Mouse (Mus musculus): ENCODE measurements around the gene Olfr828. TPM values are rescaled to one million over a fixed set of nuclear protein-coding genes. Genes with fewer than 3 reads are reported as not detected.
A peak's percentile ranks its signal among the peaks of the same experiment; 100 is the strongest.

The Olfr828 gene
- not detected in 2 replicates for polyA plus RNA-seq (2014; fragmentation: Nextera tagmentation; extraction: Ambion mirVana)

- no peaks in the 10 kb centered on the region for H3K36me3 ChIP-seq (ENCODE audit: control insufficient read depth, insufficient read depth, low read length)
- no peak within 1 kb of the TSS for H3K27ac ChIP-seq (ENCODE audit: low read length)
- H3K9ac ChIP-seq (replicated peaks; ENCODE audit: low read depth, low read length) = no peak within 1 kb of the TSS
- no peaks in the 10 kb centered on the region for H3K9me3 ChIP-seq (ENCODE audit: control insufficient read depth, low read depth, low read length)
- no peak within 1 kb of the TSS for H3K4me3 ChIP-seq (ENCODE audit: low read depth, low read length)
- no peak for ATAC-seq (ENCODE audit: insufficient number of reproducible peaks, insufficient read depth, low FRiP score, low read depth)
- no peaks in the 10 kb centered on the region for H3K4me1 ChIP-seq (ENCODE audit: control insufficient read depth, insufficient read depth, low read length)
- H3K4me2 ChIP-seq (replicated peaks; ENCODE audit: low read depth, low read length) = no peak within 1 kb of the TSS
- H3K27me3 ChIP-seq (ENCODE audit: control insufficient read depth, insufficient read depth, low read length) = no peaks in the 10 kb centered on the region
These were observed at the start of gene Olfr828 for GRCm38 (mm10) chr9:18819426-18819825. Olfr828 (minus strand) TSS chr9:18819526.

- no peaks in the 10 kb centered on the region for H3K9me3 ChIP-seq (ENCODE audit: control insufficient read depth, low read depth, low read length)
- WGBS = 62% methylated on average over 1 of the region's 1 CpGs
- H3K36me3 ChIP-seq (ENCODE audit: control insufficient read depth, insufficient read depth, low read length) = no peaks in the 10 kb centered on the region
- H3K27me3 ChIP-seq (ENCODE audit: control insufficient read depth, insufficient read depth, low read length) = no peaks in the 10 kb centered on the region
- H3K4me2 ChIP-seq (replicated peaks; ENCODE audit: low read depth, low read length) = no peak within 1 kb of the TSS
- no peak within 1 kb of the TSS for H3K4me3 ChIP-seq (ENCODE audit: low read depth, low read length)
- no peaks in the 10 kb centered on the region for H3K4me1 ChIP-seq (ENCODE audit: control insufficient read depth, insufficient read depth, low read length)
- ATAC-seq (ENCODE audit: insufficient number of reproducible peaks, insufficient read depth, low FRiP score, low read depth) = no peak
- H3K27ac ChIP-seq (ENCODE audit: low read length) = no peak within 1 kb of the TSS
- no peak within 1 kb of the TSS for H3K9ac ChIP-seq (replicated peaks; ENCODE audit: low read depth, low read length)
These were observed 35.3 kb upstream of the Olfr828 start, which contains the start of gene Olfr829 for GRCm38 (mm10) chr9:18854633-18855032. Olfr829 (plus strand) TSS chr9:18854933.

- Histone ChIP-seq H3K4me1 (ENCODE audit: control insufficient read depth, insufficient read depth, low read length) (no peaks in the 10 kb centered on the region), H3K27ac (ENCODE audit: low read length) (no peak overlapping the region), H3K4me2 (replicated peaks; ENCODE audit: low read depth, low read length) (no peak overlapping the region), H3K9ac (replicated peaks; ENCODE audit: low read depth, low read length) (no peak overlapping the region), H3K4me3 (ENCODE audit: low read depth, low read length) (no peak overlapping the region), H3K27me3 (ENCODE audit: control insufficient read depth, insufficient read depth, low read length) (no peaks in the 10 kb centered on the region), H3K36me3 (ENCODE audit: control insufficient read depth, insufficient read depth, low read length) (no peaks in the 10 kb centered on the region), H3K9me3 (ENCODE audit: control insufficient read depth, low read depth, low read length) (no peaks in the 10 kb centered on the region)
- WGBS = 65% methylated on average over 7 of the region's 7 CpGs
- no peak for ATAC-seq (ENCODE audit: insufficient number of reproducible peaks, insufficient read depth, low FRiP score, low read depth)
These were observed 34.0 kb downstream of the Olfr828 start for GRCm38 (mm10) chr9:18785316-18785715.

- Histone ChIP-seq H3K4me3 (ENCODE audit: low read depth, low read length) (no peak overlapping the region), H3K9me3 (ENCODE audit: control insufficient read depth, low read depth, low read length) (no peaks in the 10 kb centered on the region), H3K27ac (ENCODE audit: low read length) (no peak overlapping the region), H3K4me1 (ENCODE audit: control insufficient read depth, insufficient read depth, low read length) (no peaks in the 10 kb centered on the region), H3K4me2 (replicated peaks; ENCODE audit: low read depth, low read length) (no peak overlapping the region), H3K36me3 (ENCODE audit: control insufficient read depth, insufficient read depth, low read length) (no peaks in the 10 kb centered on the region), H3K9ac (replicated peaks; ENCODE audit: low read depth, low read length) (no peak overlapping the region), H3K27me3 (ENCODE audit: control insufficient read depth, insufficient read depth, low read length) (no peaks in the 10 kb centered on the region)
- 72% methylated on average over 24 of the region's 24 CpGs for WGBS
- 0 out of 2 replicates have a peak, but pooled peaks have one; percentile 33 for ATAC-seq (ENCODE audit: insufficient number of reproducible peaks, insufficient read depth, low FRiP score, low read depth)
These were observed 39.9 kb downstream of the Olfr828 start for GRCm38 (mm10) chr9:18779476-18779875.

GRCm38 (mm10) chr9:18778981-18779380 lies 40.3 kb downstream of the Olfr828 start:
- no peak overlapping the region for H3K4me3 ChIP-seq (ENCODE audit: low read depth, low read length)
- 70% methylated on average over 1 of the region's 1 CpGs for WGBS
- H3K36me3 ChIP-seq (ENCODE audit: control insufficient read depth, insufficient read depth, low read length) = no peaks in the 10 kb centered on the region
- no peak overlapping the region for H3K4me2 ChIP-seq (replicated peaks; ENCODE audit: low read depth, low read length)
- H3K9ac ChIP-seq (replicated peaks; ENCODE audit: low read depth, low read length) = no peak overlapping the region
- H3K27ac ChIP-seq (ENCODE audit: low read length) = no peak overlapping the region
- H3K9me3 ChIP-seq (ENCODE audit: control insufficient read depth, low read depth, low read length) = no peaks in the 10 kb centered on the region
- no peaks in the 10 kb centered on the region for H3K27me3 ChIP-seq (ENCODE audit: control insufficient read depth, insufficient read depth, low read length)
- H3K4me1 ChIP-seq (ENCODE audit: control insufficient read depth, insufficient read depth, low read length) = no peaks in the 10 kb centered on the region
- no peak for ATAC-seq (ENCODE audit: insufficient number of reproducible peaks, insufficient read depth, low FRiP score, low read depth)

Other genes starting within 250 kb of the Olfr828 start
- 5.4 and 6.1 TPM in 2 replicates for gene Muc16, start 145.0 kb downstream of the Olfr828 start, polyA plus RNA-seq (2014; fragmentation: Nextera tagmentation; extraction: Ambion mirVana)
- not detected in 2 replicates for gene Olfr24, start 55.5 kb downstream of the Olfr828 start, polyA plus RNA-seq (2014; fragmentation: Nextera tagmentation; extraction: Ambion mirVana)
- not detected in 2 replicates for gene Olfr829, start 35.4 kb upstream of the Olfr828 start, polyA plus RNA-seq (2014; fragmentation: Nextera tagmentation; extraction: Ambion mirVana)
- not detected in 2 replicates for gene Olfr830, start 55.2 kb upstream of the Olfr828 start, polyA plus RNA-seq (2014; fragmentation: Nextera tagmentation; extraction: Ambion mirVana)
- not detected in 2 replicates for gene Olfr832, start 117.6 kb upstream of the Olfr828 start, polyA plus RNA-seq (2014; fragmentation: Nextera tagmentation; extraction: Ambion mirVana)
- gene Olfr834, start 168.5 kb upstream of the Olfr828 start, polyA plus RNA-seq (2014; fragmentation: Nextera tagmentation; extraction: Ambion mirVana) = not detected in 2 replicates
- gene Olfr835, start 213.2 kb upstream of the Olfr828 start, polyA plus RNA-seq (2014; fragmentation: Nextera tagmentation; extraction: Ambion mirVana) = not detected in 2 replicates

Data from stomach, embryonic 14.5 days (tissue).